Mouse (Mus musculus): ENCODE data around the gene Rpp14. TPM values are rescaled to one million over a fixed set of nuclear protein-coding genes. Genes with fewer than 3 reads are reported as not detected.
A peak's percentile ranks its signal among the peaks of the same experiment; 100 is the strongest.

Rpp14 gene
- polyA plus RNA-seq, 1 experiment: 33.7 TPM

GRCm38 (mm10) chr14:8098687-8098995, 18.5 kb downstream of the Rpp14 start:
- Histone ChIP-seq H3K36me3 (ENCODE audit: control insufficient read depth, insufficient read depth) (no peaks in the 10 kb centered on the region), H3K4me3 (ENCODE audit: insufficient read depth, poor library complexity, severe bottlenecking) (peak overlapping the region; percentile 35), H3ac (ENCODE audit: control insufficient read depth, insufficient read length, low read depth) (peak overlapping the region; percentile 83), H3K79me2 (ENCODE audit: control insufficient read depth, insufficient read depth) (peaks cover 13% of the 10 kb centered on the region), H3K27me3 (ENCODE audit: control insufficient read depth, insufficient read depth, insufficient read length) (no peaks in the 10 kb centered on the region), H3K79me3 (ENCODE audit: low read depth) (peaks cover 2% of the 10 kb centered on the region)
- TF ChIP-seq CEBPB (IDR thresholded peaks at IDR 0.05; ENCODE audit: low read depth) (no peak), CTCF (IDR thresholded peaks at IDR 0.05; ENCODE audit: control insufficient read depth, insufficient read depth, insufficient read length) (no peak), FOSL1 (IDR thresholded peaks at IDR 0.05; ENCODE audit: insufficient read depth, low read length, poor library complexity, severe bottlenecking) (no peak), MAX (IDR thresholded peaks at IDR 0.05) (no peak), USF1 (IDR thresholded peaks at IDR 0.05; ENCODE audit: low read depth) (no peak), MYOD1 (IDR thresholded peaks at IDR 0.05; ENCODE audit: control insufficient read depth, insufficient read length, low read depth) (no peak), MYOG (IDR thresholded peaks at IDR 0.05; ENCODE audit: control insufficient read depth, extremely low read depth, insufficient read length) (no peak)

- no peaks in the 10 kb centered on the region for H3K36me3 ChIP-seq (ENCODE audit: control insufficient read depth, insufficient read depth)
- peaks cover 13% of the 10 kb centered on the region for H3K79me2 ChIP-seq (ENCODE audit: control insufficient read depth, insufficient read depth)
- peaks cover 2% of the 10 kb centered on the region for H3K79me3 ChIP-seq (ENCODE audit: low read depth)
- H3K4me3 ChIP-seq (ENCODE audit: insufficient read depth, poor library complexity, severe bottlenecking): no peak overlapping the region
- peak overlapping the region; percentile 6 for H3ac ChIP-seq (ENCODE audit: control insufficient read depth, insufficient read length, low read depth)
- TF ChIP-seq MYOG (IDR thresholded peaks at IDR 0.05; ENCODE audit: control insufficient read depth, extremely low read depth, insufficient read length) (no peak), MAX (IDR thresholded peaks at IDR 0.05) (no peak), CTCF (IDR thresholded peaks at IDR 0.05; ENCODE audit: control insufficient read depth, insufficient read depth, insufficient read length) (no peak), CEBPB (IDR thresholded peaks at IDR 0.05; ENCODE audit: low read depth) (peak; percentile 94), MYOD1 (IDR thresholded peaks at IDR 0.05; ENCODE audit: control insufficient read depth, insufficient read length, low read depth) (no peak), FOSL1 (IDR thresholded peaks at IDR 0.05; ENCODE audit: insufficient read depth, low read length, poor library complexity, severe bottlenecking) (no peak), USF1 (IDR thresholded peaks at IDR 0.05; ENCODE audit: low read depth) (no peak)
- H3K27me3 ChIP-seq (ENCODE audit: control insufficient read depth, insufficient read depth, insufficient read length): no peaks in the 10 kb centered on the region
Observed at GRCm38 (mm10) chr14:8099561-8100021, 19.4 kb downstream of the Rpp14 start.

- Histone ChIP-seq H3K79me3 (ENCODE audit: low read depth) (peaks cover 2% of the 10 kb centered on the region), H3ac (ENCODE audit: control insufficient read depth, insufficient read length, low read depth) (no peak overlapping the region), H3K79me2 (ENCODE audit: control insufficient read depth, insufficient read depth) (peaks cover 13% of the 10 kb centered on the region), H3K4me3 (ENCODE audit: insufficient read depth, poor library complexity, severe bottlenecking) (no peak overlapping the region), H3K36me3 (ENCODE audit: control insufficient read depth, insufficient read depth) (no peaks in the 10 kb centered on the region), H3K27me3 (ENCODE audit: control insufficient read depth, insufficient read depth, insufficient read length) (no peaks in the 10 kb centered on the region)
- TF ChIP-seq MYOD1 (IDR thresholded peaks at IDR 0.05; ENCODE audit: control insufficient read depth, insufficient read length, low read depth) (no peak), CEBPB (IDR thresholded peaks at IDR 0.05; ENCODE audit: low read depth) (no peak), CTCF (IDR thresholded peaks at IDR 0.05; ENCODE audit: control insufficient read depth, insufficient read depth, insufficient read length) (no peak), MYOG (IDR thresholded peaks at IDR 0.05; ENCODE audit: control insufficient read depth, extremely low read depth, insufficient read length) (no peak), MAX (IDR thresholded peaks at IDR 0.05) (no peak)
Observed at GRCm38 (mm10) chr14:8101886-8102285, 21.7 kb downstream of the Rpp14 start.

- Histone ChIP-seq H3K79me2 (ENCODE audit: control insufficient read depth, insufficient read depth) (peaks cover 13% of the 10 kb centered on the region), H3K27me3 (ENCODE audit: control insufficient read depth, insufficient read depth, insufficient read length) (no peaks in the 10 kb centered on the region), H3K36me3 (ENCODE audit: control insufficient read depth, insufficient read depth) (no peaks in the 10 kb centered on the region), H3K4me3 (ENCODE audit: insufficient read depth, poor library complexity, severe bottlenecking) (no peak overlapping the region), H3ac (ENCODE audit: control insufficient read depth, insufficient read length, low read depth) (no peak overlapping the region), H3K79me3 (ENCODE audit: low read depth) (peaks cover 2% of the 10 kb centered on the region)
- TF ChIP-seq USF1 (IDR thresholded peaks at IDR 0.05; ENCODE audit: low read depth) (no peak), MYOD1 (IDR thresholded peaks at IDR 0.05; ENCODE audit: control insufficient read depth, insufficient read length, low read depth) (no peak), MAX (IDR thresholded peaks at IDR 0.05) (no peak), CEBPB (IDR thresholded peaks at IDR 0.05; ENCODE audit: low read depth) (no peak), MYOG (IDR thresholded peaks at IDR 0.05; ENCODE audit: control insufficient read depth, extremely low read depth, insufficient read length) (no peak), FOSL1 (IDR thresholded peaks at IDR 0.05; ENCODE audit: insufficient read depth, low read length, poor library complexity, severe bottlenecking) (no peak), CTCF (IDR thresholded peaks at IDR 0.05; ENCODE audit: control insufficient read depth, insufficient read depth, insufficient read length) (no peak)
Observed at GRCm38 (mm10) chr14:8102676-8103075, 22.5 kb downstream of the Rpp14 start.

- H3K4me3 ChIP-seq (ENCODE audit: insufficient read depth, poor library complexity, severe bottlenecking): no peak overlapping the region
- TF ChIP-seq FOSL1 (IDR thresholded peaks at IDR 0.05; ENCODE audit: insufficient read depth, low read length, poor library complexity, severe bottlenecking): no peak
- no peak for TF ChIP-seq CEBPB (IDR thresholded peaks at IDR 0.05; ENCODE audit: low read depth)
- TF ChIP-seq USF1 (IDR thresholded peaks at IDR 0.05; ENCODE audit: low read depth): no peak
- no peak for TF ChIP-seq CTCF (IDR thresholded peaks at IDR 0.05; ENCODE audit: control insufficient read depth, insufficient read depth, insufficient read length)
- no peak for TF ChIP-seq MYOD1 (IDR thresholded peaks at IDR 0.05; ENCODE audit: control insufficient read depth, insufficient read length, low read depth)
- no peak for TF ChIP-seq MYOG (IDR thresholded peaks at IDR 0.05; ENCODE audit: control insufficient read depth, extremely low read depth, insufficient read length)
- TF ChIP-seq MAX (IDR thresholded peaks at IDR 0.05): no peak
- no peaks in the 10 kb centered on the region for H3K79me3 ChIP-seq (ENCODE audit: low read depth)
- no peaks in the 10 kb centered on the region for H3K27me3 ChIP-seq (ENCODE audit: control insufficient read depth, insufficient read depth, insufficient read length)
- peaks cover 11% of the 10 kb centered on the region for H3K79me2 ChIP-seq (ENCODE audit: control insufficient read depth, insufficient read depth)
- H3K36me3 ChIP-seq (ENCODE audit: control insufficient read depth, insufficient read depth): no peaks in the 10 kb centered on the region
- H3ac ChIP-seq (ENCODE audit: control insufficient read depth, insufficient read length, low read depth): no peak overlapping the region
Observed at GRCm38 (mm10) chr14:8108047-8108446, 27.9 kb downstream of the Rpp14 start.

GRCm38 (mm10) chr14:8108976-8109375, 28.8 kb downstream of the Rpp14 start:
- Histone ChIP-seq H3K79me3 (ENCODE audit: low read depth) (no peaks in the 10 kb centered on the region), H3ac (ENCODE audit: control insufficient read depth, insufficient read length, low read depth) (no peak overlapping the region), H3K36me3 (ENCODE audit: control insufficient read depth, insufficient read depth) (no peaks in the 10 kb centered on the region), H3K4me3 (ENCODE audit: insufficient read depth, poor library complexity, severe bottlenecking) (no peak overlapping the region), H3K27me3 (ENCODE audit: control insufficient read depth, insufficient read depth, insufficient read length) (no peaks in the 10 kb centered on the region), H3K79me2 (ENCODE audit: control insufficient read depth, insufficient read depth) (peaks cover 11% of the 10 kb centered on the region)
- no peak for TF ChIP-seq FOSL1 (IDR thresholded peaks at IDR 0.05; ENCODE audit: insufficient read depth, low read length, poor library complexity, severe bottlenecking)
- no peak for TF ChIP-seq USF1 (IDR thresholded peaks at IDR 0.05; ENCODE audit: low read depth)
- no peak for TF ChIP-seq MYOG (IDR thresholded peaks at IDR 0.05; ENCODE audit: control insufficient read depth, extremely low read depth, insufficient read length)
- TF ChIP-seq MYOD1 (IDR thresholded peaks at IDR 0.05; ENCODE audit: control insufficient read depth, insufficient read length, low read depth): no peak
- TF ChIP-seq CEBPB (IDR thresholded peaks at IDR 0.05; ENCODE audit: low read depth): no peak
- no peak for TF ChIP-seq CTCF (IDR thresholded peaks at IDR 0.05; ENCODE audit: control insufficient read depth, insufficient read depth, insufficient read length)

Data from C2C12 (cell line).